Mouse (Mus musculus): ENCODE measurements around the gene Zscan2. TPM values are rescaled to one million over a fixed set of nuclear protein-coding genes. Genes with fewer than 3 reads are reported as not detected.

The Zscan2 gene
- polyA plus RNA-seq, 3 experiments from 2014 or later: 2.4 to 3.1 (median 2.6) TPM

DNA sequence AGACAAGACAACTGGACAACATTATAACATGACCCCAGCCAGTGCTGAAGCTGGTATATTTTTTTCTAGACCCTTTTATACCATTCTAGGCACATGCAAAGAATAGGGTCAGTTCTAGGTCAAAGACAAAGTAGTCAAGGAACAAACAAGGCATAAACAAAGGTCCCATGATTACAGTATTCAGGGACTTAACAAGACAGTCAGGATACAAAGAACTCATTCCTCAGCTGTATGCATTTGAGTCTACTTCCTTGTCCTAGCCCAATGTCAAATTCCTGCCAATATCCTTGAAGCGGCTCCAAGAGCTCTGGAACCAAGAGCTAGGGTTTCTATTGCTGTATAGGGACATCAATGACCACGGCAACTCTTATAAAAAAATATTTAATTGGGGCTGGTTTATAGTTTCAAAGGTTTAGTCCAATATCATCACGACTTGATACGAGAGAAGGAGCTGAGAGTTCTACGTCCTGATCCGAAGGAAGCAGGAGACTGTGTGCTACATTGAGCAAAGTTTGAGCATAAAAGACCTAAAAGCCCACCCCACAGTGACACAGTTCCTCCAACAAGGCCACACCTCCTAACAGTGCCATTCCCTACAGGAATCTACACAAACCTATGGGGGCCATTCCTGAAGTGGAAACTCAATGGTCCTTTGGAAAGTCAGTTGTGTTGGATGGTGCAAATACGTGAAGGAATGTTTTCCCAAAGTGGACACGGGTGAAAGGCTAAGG is 16.6 kb upstream of the Zscan2 start:
- no peak for ATAC-seq

DNA sequence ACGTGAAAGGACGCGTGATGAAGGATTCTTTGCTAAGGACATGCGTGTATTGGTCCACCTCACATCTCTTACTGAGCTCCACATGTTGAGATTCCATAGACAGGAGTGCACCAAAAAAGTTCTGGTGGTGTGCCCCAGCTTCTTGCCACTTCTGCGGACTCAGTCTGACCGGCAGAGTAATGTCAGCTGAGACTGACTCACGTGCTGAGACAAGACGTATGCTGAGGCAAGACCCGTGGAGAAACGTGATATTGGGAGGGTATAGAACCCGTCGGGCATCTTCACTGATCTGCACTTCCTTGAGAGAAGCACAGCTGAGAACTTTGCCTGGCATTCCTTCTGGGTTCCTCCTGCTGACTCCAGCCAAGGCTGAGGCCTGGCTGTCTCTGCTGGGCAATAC is 16.0 kb upstream of the Zscan2 start:
- ATAC-seq: no peak

DNA sequence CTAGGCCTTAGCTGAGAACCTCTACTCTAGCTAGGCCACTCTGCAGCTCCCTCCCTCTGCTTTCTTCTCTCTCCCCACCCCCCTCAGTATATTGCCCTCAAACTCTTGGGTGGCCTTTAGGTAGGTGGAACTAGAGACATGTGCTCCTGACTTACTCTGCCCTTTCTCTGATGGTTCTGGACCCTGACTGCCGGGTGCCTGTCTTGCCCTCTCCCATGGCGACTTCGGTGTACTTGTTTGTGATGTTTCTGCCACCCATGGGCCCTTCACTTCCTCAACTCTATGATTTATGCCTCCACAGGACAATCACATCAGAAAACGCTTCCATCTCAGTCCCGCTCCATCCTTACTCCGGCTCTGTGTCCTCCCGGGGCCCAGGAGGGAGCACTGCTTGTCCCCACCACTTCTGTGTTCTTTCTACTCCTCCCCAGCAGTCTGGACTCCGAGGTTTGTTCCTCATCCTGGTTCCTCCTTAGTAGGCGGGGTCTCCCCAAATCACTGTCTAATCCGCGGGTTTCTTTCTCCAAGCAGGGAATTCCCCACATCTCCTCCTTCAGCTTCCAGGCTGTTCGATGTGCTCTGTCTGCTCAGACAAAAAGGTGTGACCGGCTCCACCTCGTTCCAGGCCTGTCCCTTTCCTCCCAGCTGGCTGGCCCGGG is 15.0 kb upstream of the Zscan2 start:
- ATAC-seq: no peak

DNA sequence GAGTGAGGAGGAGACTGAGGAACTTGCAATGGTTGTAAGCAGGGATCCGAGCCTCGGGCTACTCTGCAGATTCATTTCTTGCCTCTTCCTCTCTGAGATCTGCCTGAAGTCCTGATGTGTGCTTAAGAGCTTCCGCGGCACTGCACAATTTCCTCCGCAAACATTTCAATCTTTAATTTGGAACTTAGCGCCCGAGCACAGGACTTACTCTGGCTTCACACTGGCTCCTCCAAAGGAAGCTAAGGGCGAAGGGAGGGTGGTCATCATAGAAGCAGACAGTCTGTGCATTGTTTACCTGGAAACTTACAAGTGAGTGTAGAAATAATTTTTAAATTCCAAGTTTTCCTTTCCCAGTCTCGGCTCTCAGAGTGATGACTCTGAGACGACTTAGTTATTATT is 14.4 kb upstream of the Zscan2 start:
- no peak for ATAC-seq

DNA sequence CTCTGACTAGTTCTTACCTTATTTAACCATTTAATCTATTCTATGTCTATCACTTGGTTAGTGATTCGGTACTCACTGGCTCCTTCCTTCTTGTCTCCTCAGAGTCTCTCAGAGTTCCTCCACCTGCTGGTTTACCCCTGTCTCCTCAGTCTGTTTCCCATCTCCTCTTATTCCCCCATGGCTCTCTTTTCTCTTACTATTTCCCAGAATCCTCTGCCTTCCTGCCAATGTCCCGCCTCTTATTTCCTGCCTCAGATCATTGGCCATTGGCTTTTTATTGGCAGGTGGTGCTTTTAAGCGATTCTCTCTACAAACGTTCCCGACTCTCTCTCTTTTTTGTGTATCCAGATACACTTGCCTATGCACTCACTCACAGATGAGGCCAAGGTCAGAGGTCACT is 14.0 kb upstream of the Zscan2 start:
- no peak for ATAC-seq

DNA sequence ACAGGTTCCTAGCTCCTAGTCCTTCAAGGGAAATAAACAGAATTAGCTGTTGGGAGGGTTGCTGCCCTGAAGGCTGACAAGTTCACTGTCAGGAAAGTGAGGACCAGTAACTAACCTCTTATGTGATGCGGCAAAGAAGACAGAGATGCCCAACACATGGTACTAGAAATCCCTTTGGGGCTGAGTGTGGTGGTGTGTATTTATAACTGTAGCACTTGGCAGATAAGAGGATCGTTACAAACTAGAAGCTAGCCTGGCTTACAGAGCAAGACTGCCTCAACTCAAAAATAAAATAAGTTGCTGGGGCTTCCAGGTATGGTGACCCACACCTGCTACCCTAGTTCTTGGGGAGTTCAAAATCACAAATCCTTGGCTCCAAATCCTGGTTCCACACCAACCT is 11.5 kb upstream of the Zscan2 start:
- ATAC-seq: no peak

DNA sequence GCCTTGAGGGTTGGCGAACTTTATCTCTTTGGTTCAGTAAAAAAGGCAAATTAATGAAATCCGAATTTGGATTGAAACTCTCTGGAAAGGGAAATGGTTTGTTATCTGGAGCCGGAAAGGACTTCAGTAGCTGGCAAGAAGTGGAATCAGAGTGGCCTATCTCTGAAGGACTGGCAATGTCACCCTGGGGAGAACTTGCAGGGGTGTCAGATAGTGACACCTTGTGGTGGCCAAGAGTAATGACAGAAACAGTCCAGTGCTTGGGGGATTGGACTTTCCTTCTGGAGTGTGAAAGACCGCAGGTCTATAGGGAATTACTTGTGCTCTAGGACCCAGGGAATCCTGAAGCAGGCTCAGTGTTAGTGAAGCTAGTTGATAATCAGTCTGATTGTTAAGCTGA is 11.0 kb upstream of the Zscan2 start:
- ATAC-seq: peak; percentile 74

DNA sequence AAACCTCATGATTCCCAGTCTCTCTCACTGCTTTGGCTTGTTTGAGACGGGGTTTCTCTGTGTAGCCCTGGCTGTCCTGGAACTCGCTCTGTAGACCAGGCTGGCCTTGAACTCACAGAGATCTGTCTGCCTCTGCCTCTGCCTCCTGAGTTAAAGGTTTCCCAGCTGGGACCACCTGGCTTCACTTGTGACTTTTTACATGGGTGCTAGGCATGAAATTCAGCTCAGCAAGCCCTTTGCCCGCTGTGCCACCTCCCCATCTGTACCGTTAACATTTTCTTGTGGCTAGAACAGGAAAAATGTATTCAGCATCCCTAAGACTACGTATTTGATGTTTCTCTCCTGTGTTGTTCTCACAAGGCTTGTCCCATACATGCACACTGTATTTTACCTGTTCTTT is 10.2 kb upstream of the Zscan2 start:
- no peak for ATAC-seq

DNA sequence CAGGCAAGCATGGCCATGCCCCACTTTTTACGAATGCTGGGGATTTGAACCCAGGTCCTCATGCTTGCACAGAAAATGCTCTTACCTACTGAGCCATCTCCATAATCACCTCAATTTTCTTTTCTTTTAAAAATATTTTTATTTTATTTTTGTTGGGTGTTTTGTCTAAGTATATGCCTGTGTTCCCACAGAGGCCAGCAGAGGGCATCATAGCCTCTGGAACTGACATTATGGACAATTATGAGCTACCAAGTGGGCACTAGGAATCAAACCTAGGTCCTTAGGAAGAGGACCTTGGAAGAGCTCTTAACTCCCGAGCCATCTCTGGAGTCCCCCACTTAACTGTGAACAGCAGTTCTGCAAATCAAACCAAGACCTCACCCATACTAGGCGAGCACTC is 7.5 kb upstream of the Zscan2 start:
- no peak for ATAC-seq

DNA sequence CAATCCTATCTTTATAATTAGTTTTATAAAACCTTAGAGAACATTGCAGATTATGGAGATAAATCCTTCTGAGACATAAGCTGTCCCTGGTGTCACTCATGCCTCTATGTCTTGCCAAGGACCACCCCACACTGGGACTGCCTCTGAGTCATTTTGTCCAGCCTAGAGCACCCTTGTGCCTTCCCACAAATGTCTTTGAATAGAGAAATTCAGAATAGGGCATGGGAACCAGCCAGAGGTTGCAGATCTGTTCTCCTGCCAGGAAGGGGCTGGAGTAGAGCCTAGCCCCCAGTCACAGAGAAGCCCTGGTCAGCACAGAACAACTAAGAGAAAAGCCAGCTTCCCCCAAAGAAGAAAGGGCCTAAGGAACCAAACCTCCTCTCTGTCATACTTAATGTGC is 5.4 kb upstream of the Zscan2 start:
- ATAC-seq: no peak

DNA sequence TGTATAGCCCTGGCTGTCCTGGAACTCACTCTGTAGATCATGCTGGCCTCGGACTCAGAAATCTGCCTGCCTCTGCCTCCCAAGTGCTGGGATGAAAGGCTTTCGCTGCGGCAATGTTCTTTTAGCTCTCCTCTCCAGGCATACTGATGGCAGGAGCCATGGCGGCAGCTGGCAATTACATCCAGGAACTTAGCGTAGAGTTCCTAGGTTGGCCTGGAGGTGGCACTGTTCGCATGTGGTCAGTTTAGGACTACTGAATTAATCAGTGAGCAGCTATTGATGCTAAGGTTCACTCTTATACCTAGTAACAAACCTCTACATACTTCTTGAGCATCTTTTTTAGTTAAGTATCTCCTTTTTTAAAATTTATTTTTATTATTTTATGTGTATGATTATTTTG is 3.5 kb upstream of the Zscan2 start:
- peak; percentile 45 for ATAC-seq

DNA sequence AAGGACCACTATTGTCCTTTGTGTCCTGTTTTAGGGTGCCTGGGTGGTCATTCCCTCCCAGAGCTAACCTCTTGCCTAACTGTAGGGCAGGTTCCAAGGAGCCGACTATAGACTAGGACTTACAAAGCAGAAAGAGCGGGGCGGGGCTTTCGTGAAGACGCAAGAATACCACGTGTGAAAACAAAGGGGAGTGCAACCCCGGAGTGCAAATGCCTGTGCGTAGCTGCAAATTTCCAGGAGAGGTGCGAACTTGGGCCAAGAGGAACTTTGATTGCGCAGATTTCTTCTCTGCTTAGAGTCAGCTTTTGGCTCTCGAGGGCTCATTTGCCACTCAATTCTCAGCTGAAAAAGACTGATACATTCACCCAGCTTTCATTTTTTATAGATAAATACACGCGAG is 493 bp upstream of the Zscan2 start:
- peak; percentile 47 for ATAC-seq

DNA sequence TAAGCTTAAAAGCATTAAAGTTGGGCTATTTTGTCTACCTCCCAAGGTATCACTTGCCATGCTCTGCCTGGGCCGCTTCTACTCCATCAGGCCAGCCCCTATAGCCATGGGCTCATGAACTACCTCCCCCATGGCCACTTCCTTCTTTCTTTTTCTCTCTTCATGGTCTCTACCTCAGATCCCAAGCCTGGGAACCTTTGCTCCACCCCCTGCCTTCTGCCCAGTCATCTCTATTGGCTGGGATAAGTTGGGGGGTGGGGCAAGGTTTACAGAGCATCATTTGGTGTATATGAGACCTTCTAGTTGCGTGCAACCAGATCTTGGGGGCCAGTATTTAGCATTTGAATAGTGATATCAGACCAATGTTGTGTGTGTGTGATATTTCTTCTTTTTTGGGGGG is 1.8 kb downstream of the Zscan2 start:
- ATAC-seq: no peak

DNA sequence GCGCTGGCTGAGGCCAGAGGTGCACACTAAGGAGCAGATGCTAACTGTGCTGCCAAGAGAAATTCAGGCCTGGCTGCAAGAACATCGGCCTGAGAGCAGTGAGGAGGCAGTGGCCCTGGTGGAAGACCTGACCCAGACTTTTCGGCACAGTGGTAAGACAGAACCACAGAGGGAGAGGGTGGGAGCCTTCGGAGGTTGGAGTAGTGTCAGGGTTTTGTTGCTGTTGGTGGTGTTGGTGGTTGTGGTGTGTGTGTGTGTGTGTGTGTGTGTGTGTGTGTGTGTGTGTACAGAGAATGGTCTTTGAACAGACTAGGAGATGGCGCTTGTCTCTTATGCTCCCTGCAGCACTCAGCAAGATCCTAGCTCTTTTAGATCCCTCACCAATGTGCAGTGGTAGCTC is 2.8 kb downstream of the Zscan2 start:
- ATAC-seq: no peak

DNA sequence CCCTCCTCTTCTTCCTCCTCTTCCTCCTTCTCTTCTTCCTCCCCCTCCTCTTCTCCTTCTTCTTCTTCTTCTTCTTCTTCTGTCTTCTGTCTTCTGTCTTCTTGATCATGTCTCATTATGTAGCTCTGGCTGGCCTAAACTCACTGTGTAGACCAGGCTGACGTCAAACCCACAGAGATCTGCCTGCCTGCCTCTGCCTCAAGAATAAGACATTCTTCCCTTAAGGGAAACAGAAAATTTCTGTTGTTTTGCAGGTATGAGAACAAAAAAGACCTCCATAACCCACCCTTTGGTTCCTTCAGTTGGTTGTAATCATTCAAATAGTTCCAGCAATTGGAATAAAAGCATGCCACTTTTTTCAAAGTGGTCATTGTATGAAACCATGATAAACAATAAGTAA is 3.4 kb downstream of the Zscan2 start:
- no peak for ATAC-seq

DNA sequence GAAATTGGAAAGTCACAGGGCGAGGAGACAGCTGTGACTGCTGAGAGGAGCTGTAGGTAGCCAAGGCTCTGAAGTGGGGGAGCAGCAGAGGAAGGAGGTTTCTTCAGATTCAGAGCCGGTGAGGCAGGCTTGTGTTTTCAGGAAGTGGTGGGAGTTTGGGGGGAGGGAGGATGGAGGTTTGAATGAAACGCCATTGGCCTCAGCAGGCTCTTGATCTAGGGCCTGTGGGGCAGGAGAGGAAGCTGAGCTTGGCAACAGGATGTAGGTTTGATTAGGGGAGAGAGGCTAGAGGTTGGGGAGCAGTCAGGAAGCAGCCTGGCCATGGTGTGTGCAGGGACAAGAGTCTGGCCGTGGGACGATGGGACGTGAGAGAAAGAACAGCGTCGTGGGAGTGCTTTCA is 4.1 kb downstream of the Zscan2 start:
- peak; percentile 77 for ATAC-seq

DNA sequence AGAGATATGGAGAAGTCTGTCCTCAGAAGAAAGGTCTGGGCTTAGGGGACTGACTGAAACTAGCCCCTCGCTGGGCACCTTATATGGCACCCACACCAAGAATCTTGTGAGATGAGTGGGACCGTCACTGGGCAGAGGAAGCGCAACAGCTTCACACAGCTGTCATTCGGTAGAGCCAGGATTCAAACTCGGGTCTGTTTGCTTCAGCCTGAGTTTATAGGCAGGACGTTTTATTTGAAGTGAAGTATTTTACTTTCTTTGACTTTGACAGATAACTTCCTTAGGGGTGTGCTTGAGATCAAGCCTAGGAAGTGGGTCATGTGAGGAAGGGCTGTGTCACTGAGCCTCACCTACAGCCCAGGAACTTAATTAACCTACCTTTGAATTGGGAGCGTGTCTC is 4.8 kb downstream of the Zscan2 start:
- ATAC-seq: peak; percentile 20

DNA sequence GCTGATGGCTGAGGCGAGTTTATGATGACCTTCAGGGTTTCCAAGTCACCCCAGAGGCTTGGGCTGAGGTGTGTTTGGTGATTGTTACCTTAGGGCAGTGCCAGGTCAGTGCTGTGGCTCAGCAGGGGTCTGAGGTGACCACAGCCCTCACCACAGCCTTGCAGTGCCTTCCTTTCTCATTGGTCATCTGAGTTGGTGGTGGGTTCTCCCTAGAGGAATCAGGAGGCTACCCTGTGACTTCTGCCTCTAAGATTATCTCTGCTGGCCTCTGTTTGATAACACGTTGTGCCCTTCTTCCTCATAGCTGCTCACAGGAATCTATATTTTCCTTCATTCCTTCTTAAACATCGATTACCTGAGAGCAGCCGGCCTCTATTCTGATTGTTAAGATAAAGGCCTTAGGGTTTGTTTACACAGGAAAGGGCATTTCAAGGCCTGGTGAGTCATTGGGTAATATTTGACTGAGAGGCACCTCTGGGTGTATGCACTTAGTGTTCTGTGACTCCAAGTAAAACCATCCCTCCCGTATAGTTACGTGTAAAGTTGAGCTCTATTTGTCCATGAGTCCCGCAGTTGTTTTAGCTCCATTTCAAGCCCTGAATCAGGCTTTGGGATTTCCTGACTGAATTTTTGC is 5.9 kb downstream of the Zscan2 start:
- no peak for ATAC-seq

DNA sequence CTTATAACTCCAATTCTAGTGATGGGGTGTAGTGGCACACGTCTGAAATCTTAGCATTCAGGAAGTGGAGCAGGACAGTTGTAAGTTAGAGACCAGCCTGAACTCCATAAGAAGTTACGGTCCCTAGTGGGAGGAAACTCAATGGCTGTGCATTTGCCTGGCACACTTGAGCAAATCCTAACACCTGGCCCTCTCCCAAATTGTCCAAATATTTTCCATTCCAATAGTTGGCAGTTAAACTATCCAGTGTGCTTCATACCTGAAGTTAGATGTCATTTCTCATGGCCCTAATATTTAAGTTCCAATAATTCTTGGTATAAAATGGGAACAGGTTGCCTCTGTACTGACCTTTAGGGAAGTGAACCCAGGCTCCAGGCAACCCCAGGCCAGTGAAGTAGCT is 8.0 kb downstream of the Zscan2 start:
- ATAC-seq: no peak

DNA sequence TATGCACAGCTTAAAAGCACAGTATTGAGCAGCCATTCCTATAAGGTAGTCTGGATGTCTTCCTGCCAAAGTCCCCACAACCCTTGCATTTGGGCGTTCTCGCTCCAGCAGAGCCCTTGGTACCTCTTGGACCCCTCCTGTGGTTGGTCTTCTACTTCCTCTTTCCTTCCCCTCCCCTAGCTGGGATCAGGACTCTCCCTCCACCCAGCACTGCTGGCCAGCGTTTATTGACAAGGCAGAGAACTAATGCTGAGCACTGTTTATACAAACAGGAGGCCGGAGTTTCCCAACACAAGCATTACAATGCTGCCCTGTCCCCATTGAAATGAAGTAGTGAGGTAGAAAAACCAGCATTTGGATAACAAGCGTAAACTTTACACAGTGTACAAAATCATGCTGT is 12.3 kb downstream of the Zscan2 start:
- no peak for ATAC-seq

DNA sequence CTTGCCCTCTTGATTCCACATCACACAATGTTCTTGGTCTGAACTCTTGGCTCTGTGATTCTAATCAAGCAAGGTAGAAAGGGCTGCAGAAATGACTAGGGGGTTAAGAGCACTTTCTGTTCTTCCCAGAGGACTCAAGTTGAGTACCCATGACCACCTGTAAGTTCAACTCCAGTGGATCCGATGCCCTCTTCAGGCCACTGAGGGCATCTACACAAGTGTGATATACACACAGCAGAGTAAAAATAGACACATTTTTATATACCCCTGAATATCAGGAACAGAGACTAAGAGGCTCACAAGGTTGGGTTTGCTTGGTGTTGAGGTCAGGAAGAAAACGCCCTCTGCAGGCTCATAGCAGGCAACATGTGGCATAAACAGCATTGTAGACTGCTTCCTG is 12.9 kb downstream of the Zscan2 start:
- ATAC-seq: no peak

DNA sequence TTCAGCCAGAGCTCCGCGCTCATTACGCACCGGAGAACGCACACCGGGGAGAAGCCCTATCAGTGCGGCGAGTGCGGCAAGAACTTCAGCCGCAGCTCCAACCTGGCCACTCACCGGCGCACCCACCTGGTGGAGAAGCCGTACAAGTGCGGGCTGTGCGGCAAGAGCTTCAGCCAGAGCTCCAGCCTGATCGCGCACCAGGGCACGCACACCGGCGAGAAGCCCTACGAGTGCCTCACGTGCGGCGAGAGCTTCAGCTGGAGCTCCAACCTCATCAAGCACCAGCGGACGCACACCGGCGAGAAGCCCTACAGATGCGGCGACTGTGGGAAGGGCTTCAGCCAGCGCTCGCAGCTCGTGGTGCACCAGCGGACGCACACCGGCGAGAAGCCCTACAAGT is 15.0 kb downstream of the Zscan2 start:
- ATAC-seq: no peak

DNA sequence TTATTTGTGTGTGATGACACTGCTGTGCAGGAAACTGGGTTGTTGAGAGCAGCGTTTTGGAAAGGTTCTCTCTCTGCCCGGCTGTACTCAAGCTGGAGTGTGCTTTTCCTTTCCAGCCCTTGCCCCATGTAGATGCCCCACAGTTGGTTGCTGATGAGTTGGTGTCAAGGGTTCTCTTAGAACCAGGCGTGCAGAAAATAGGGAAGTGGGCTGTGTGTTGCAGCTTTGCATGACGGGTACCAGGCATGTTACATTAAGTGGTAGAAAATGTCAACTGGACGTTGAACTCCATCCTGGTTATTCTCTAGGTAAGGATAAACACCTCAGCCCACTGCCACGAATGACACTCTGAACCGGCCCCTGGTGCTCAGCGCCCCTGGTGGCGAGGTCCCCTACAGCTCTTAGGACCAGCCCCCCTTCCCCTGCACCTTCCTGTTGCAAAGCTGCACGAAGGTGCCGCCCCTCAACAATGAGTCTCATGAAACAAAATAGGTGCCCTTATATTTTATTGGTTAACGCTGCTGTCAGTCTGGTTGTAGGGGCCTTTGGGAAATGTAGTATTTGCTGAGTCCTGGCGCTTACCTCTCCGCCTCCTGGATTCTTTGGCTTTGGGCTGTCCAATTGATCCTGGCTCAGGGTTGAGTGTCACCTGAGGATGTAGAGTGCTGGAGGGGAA is 22.2 kb downstream of the Zscan2 start:
- ATAC-seq: peak; percentile 98

DNA sequence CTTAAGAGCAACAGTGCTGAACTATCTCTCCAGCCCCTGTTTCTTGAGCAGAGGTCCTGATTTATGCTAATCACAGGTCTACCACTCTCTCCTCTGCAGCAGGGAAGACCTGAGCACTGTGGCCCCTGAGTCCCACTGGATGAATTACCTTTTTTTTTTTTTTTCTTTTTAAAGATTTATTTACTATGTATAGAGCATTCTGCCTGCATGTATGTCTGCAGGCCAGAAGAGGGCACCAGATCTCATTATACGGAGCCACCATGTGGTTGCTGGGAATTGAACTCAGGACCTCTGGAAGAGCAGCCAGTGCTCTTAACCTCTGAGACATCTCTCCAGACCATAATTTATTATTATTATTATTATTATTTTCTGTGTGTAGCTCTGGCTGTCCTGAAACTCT is 24.9 kb downstream of the Zscan2 start:
- ATAC-seq: no peak

All from inflammation-experienced regulatory T-cells, adult 6 months (primary cell).